Mouse (Mus musculus): ENCODE data around the gene Tcirg1.

The Tcirg1 gene

GRCm38 (mm10) chr19:3897557-3897956 lies 9.4 kb downstream of the Tcirg1 start:
- DNase-seq (ENCODE audit: low spot score) = no peak

- DNase-seq (ENCODE audit: low spot score) = no peak
Observed at GRCm38 (mm10) chr19:3896208-3896607, 10.7 kb downstream of the Tcirg1 start.

- no peak for DNase-seq (ENCODE audit: low spot score)
Observed at GRCm38 (mm10) chr19:3895171-3895631, 11.7 kb downstream of the Tcirg1 start.

- no peak for DNase-seq (ENCODE audit: low spot score)
Observed at GRCm38 (mm10) chr19:3894294-3894693, 12.6 kb downstream of the Tcirg1 start.

- DNase-seq (ENCODE audit: low spot score) = no peak
Observed at GRCm38 (mm10) chr19:3893545-3894116, 13.3 kb downstream of the Tcirg1 start.

- peak; percentile 18 for DNase-seq (ENCODE audit: low spot score)
Observed at GRCm38 (mm10) chr19:3890181-3890580, 16.8 kb downstream of the Tcirg1 start.

GRCm38 (mm10) chr19:3889096-3889495 lies 17.8 kb downstream of the Tcirg1 start:
- no peak for DNase-seq (ENCODE audit: low spot score)

GRCm38 (mm10) chr19:3884325-3884990 lies 22.5 kb downstream of the Tcirg1 start:
- no peak for DNase-seq (ENCODE audit: low spot score)

- no peak for DNase-seq (ENCODE audit: low spot score)
Observed at GRCm38 (mm10) chr19:3882214-3882613, 24.7 kb downstream of the Tcirg1 start.

- no peak for DNase-seq (ENCODE audit: low spot score)
Observed at GRCm38 (mm10) chr19:3880054-3880848, 26.7 kb downstream of the Tcirg1 start.

- DNase-seq (ENCODE audit: low spot score) = no peak
Observed at GRCm38 (mm10) chr19:3875045-3875444, 31.9 kb downstream of the Tcirg1 start.

GRCm38 (mm10) chr19:3872373-3872772 lies 34.6 kb downstream of the Tcirg1 start:
- DNase-seq (ENCODE audit: low spot score) = no peak

GRCm38 (mm10) chr19:3871468-3871867 lies 35.5 kb downstream of the Tcirg1 start:
- DNase-seq (ENCODE audit: low spot score) = no peak

GRCm38 (mm10) chr19:3868290-3868689 lies 38.6 kb downstream of the Tcirg1 start:
- no peak for DNase-seq (ENCODE audit: low spot score)

- DNase-seq (ENCODE audit: low spot score) = no peak
Observed at GRCm38 (mm10) chr19:3864960-3865359, 42.0 kb downstream of the Tcirg1 start.

- no peak for DNase-seq (ENCODE audit: low spot score)
Observed at GRCm38 (mm10) chr19:3862713-3863112, 44.2 kb downstream of the Tcirg1 start.

- DNase-seq (ENCODE audit: low spot score) = no peak
Observed at GRCm38 (mm10) chr19:3857220-3857619, 49.7 kb downstream of the Tcirg1 start.

- DNase-seq (ENCODE audit: low spot score) = no peak
Observed at GRCm38 (mm10) chr19:3855601-3856000, 51.3 kb downstream of the Tcirg1 start.

GRCm38 (mm10) chr19:3855091-3855490 lies 51.8 kb downstream of the Tcirg1 start:
- no peak for DNase-seq (ENCODE audit: low spot score)

GRCm38 (mm10) chr19:3853891-3854290 lies 53.0 kb downstream of the Tcirg1 start:
- DNase-seq (ENCODE audit: low spot score) = no peak

- no peak for DNase-seq (ENCODE audit: low spot score)
Observed at GRCm38 (mm10) chr19:3853121-3853520, 53.8 kb downstream of the Tcirg1 start.

GRCm38 (mm10) chr19:3851979-3852681 lies 54.8 kb downstream of the Tcirg1 start:
- DNase-seq (ENCODE audit: low spot score) = peak; percentile 64

Data from retina, embryonic 14.5 days (tissue).